Mouse (Mus musculus) E14TG2a.4 (cell line): ENCODE data around the gene Plk5.
A peak's percentile ranks its signal among the peaks of the same experiment; 100 is the strongest.

ENCODE experiments used
- H3K27me3 ChIP-seq: 2 replicates; pipeline ENCODE4 v1.6.1; 2014; ENCODE audit warnings: low read length, control low read depth; ENCODE audit not compliant: insufficient read depth
- H3K36me3 ChIP-seq: 2 replicates; pipeline ENCODE4 v1.6.1; 2014; ENCODE audit warnings: low read length, control low read depth; ENCODE audit not compliant: insufficient read depth
- H3K4me1 ChIP-seq: replicated peaks from 2 replicates; pipeline ENCODE4 v1.6.1; 2014; ENCODE audit warnings: low read depth, low read length, control low read depth
- H3K4me3 ChIP-seq: replicated peaks from 2 replicates; pipeline ENCODE4 v1.5.1; 2014; ENCODE audit warnings: mild to moderate bottlenecking, low read length
- H3K9me3 ChIP-seq: 2 replicates; pipeline ENCODE4 v1.6.1; 2014; ENCODE audit warnings: low read length, control low read depth
- CTCF ChIP-seq: conservative IDR thresholded peaks from 2 replicates; pipeline ENCODE4 v1.5.1; 2014; ENCODE audit warnings: low read length
- NANOG ChIP-seq: IDR thresholded peaks from 2 replicates; pipeline ENCODE4 v1.6.1; 2014; ENCODE audit warnings: borderline replicate concordance, low read length, mixed read lengths
- POU5F1 ChIP-seq: IDR thresholded peaks from 2 replicates; pipeline ENCODE4 v1.6.1; 2014; ENCODE audit warnings: low read length, borderline replicate concordance

Gene Plk5

GRCm38 (mm10) chr10:80356001-80356682 lies at the start of gene Plk5:
TSS of gene Plk5 (plus strand) at chr10:80356459.
- TF ChIP-seq NANOG (no peak), POU5F1 (no peak), CTCF (no peak)
- Histone ChIP-seq H3K9me3 (no peaks in the 10 kb centered on the region), H3K4me3 (peak within 1 kb of the TSS; percentile 85), H3K27me3 (peaks cover 86% of the 10 kb centered on the region), H3K4me1 (peaks cover 60% of the 10 kb centered on the region), H3K36me3 (no peaks in the 10 kb centered on the region)

DNA sequence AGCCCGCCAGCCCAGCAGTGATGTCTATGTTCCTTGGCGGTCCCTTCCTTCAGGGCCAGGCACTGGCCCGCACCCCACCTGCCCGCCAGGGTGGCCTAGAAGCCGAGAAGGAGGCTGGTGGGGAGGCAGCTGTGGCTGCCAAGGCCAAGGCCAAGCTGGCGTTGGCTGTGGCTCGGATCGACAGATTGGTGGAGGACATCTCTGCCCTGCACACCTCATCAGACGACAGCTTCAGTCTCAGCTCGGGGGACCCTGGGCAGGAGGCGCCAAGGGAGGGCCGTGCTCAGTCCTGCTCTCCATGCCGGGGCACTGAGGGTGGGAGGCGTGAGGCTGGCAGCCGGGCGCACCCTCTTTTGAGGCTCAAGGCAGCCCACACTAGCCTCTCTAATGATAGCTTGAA lies 44.7 kb upstream of the Plk5 start:
- no peaks in the 10 kb centered on the region for H3K9me3 ChIP-seq
- H3K4me1 ChIP-seq = peaks cover 70% of the 10 kb centered on the region
- no peaks in the 10 kb centered on the region for H3K36me3 ChIP-seq
- TF ChIP-seq POU5F1 (no peak), NANOG (no peak), CTCF (no peak)
- H3K4me3 ChIP-seq = peak overlapping the region; percentile 77
- peaks cover 91% of the 10 kb centered on the region for H3K27me3 ChIP-seq

DNA sequence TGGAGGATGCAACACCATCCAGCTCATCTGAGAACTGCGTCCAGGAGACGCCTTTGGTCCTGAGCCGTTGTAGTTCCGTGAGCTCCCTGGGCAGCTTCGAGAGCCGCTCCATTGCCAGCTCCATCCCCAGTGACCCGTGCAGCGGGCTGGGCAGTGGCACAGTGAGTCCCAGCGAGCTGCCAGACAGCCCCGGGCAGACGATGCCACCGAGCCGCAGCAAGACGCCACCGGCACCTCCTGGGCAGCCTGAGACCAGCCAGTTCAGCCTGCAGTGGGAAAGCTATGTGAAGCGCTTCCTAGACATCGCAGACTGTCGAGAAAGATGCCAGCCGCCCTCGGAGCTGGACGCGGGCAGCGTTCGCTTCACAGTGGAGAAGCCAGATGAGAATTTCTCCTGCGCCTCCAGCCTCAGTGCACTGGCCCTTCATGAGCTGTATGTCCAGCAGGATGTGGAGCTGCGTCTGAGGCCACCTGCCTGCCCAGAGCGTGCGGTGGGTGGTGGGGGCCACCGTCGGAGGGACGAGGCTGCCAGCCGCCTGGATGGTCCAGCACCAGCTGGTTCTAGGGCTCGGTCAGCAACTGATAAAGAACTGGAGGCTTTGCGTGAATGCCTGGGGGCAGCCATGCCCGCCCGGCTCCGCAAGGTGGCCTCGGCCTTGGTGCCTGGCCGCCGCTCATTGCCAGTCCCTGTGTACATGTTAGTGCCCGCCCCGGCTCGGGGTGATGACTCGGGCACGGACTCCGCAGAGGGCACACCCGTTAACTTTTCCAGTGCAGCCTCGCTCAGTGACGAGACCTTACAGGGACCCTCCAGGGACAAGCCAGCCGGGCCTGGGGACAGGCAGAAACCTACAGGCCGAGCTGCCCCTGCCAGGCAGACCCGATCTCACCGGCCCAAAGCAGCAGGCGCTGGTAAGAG lies 43.4 kb upstream of the Plk5 start:
- Histone ChIP-seq H3K4me1 (peaks cover 77% of the 10 kb centered on the region), H3K27me3 (peaks cover 78% of the 10 kb centered on the region), H3K36me3 (peaks cover 7% of the 10 kb centered on the region), H3K9me3 (no peaks in the 10 kb centered on the region), H3K4me3 (peak overlapping the region; percentile 77)
- TF ChIP-seq POU5F1 (no peak), CTCF (no peak), NANOG (no peak)

DNA sequence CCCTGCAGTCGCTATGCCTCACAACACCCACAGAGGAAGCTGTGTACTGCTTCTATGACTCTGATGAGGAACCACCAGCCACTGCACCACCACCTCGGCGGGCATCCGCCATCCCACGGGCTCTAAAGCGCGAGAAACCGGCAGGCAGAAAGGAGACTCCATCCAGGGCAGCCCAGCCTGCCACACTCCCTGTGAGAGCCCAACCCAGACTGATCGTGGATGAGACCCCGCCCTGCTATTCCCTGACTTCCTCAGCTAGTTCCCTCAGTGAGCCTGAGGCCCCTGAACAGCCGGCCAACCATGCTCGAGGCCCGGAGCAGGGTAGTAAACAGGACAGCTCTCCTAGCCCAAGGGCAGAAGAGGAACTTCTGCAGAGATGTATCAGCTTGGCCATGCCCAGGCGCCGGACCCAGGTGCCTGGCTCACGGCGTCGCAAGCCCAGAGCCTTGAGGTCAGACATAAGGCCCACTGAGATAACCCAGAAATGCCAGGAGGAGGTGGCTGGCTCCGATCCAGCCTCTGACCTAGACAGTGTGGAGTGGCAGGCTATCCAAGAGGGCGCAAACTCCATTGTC lies 42.5 kb upstream of the Plk5 start:
- Histone ChIP-seq H3K27me3 (peaks cover 75% of the 10 kb centered on the region), H3K4me1 (peaks cover 84% of the 10 kb centered on the region), H3K36me3 (peaks cover 16% of the 10 kb centered on the region), H3K4me3 (peak overlapping the region; percentile 77), H3K9me3 (no peaks in the 10 kb centered on the region)
- TF ChIP-seq NANOG (no peak), CTCF (no peak), POU5F1 (no peak)

- H3K4me3 ChIP-seq = peak overlapping the region; percentile 77
- peaks cover 92% of the 10 kb centered on the region for H3K4me1 ChIP-seq
- H3K36me3 ChIP-seq = peaks cover 24% of the 10 kb centered on the region
- no peaks in the 10 kb centered on the region for H3K9me3 ChIP-seq
- no peak for TF ChIP-seq POU5F1
- TF ChIP-seq CTCF = no peak
- TF ChIP-seq NANOG = no peak
- H3K27me3 ChIP-seq = peaks cover 67% of the 10 kb centered on the region
Observed at GRCm38 (mm10) chr10:80314494-80315001, 41.7 kb upstream of the Plk5 start.

DNA sequence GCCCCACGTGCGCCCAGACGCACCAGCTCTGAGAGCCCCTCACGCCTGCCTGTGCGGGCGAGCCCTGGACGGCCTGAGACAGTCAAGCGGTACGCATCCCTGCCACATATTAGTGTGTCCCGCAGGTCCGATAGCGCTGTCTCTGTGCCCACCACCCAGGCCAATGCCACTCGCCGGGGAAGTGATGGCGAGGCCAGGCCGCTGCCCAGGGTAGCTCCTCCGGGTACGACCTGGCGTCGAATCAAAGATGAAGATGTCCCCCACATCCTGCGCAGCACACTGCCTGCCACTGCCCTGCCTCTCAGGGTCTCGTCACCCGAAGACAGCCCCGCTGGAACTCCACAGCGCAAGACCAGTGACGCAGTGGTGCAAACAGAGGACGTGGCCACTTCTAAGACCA lies 40.9 kb upstream of the Plk5 start:
- H3K9me3 ChIP-seq = no peaks in the 10 kb centered on the region
- H3K27me3 ChIP-seq = peaks cover 62% of the 10 kb centered on the region
- H3K4me3 ChIP-seq = peak overlapping the region; percentile 77
- H3K36me3 ChIP-seq = peaks cover 25% of the 10 kb centered on the region
- no peak for TF ChIP-seq NANOG
- H3K4me1 ChIP-seq = peaks cover 92% of the 10 kb centered on the region

DNA sequence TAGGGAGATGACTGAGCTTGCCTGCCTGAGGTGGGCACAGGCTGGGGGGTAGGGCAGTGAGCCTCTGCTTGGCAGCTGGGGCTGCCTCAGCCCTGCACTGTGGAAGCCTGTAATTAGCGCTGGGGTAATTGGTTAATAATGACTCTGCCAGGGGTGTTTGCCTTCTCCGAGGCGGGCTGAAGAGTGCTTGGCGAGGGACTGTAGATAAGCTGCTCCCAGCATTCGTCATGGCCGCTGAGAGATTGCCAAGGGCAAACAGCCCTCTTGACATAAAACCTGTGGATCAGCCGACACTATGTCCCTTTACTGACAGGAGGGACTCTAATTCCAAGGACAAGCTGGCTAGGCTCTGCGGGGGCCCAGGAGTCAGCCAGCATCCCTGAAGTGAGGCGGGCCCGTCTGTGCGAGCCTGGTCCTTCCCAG lies 39.9 kb upstream of the Plk5 start:
- no peaks in the 10 kb centered on the region for H3K9me3 ChIP-seq
- peaks cover 92% of the 10 kb centered on the region for H3K4me1 ChIP-seq
- 0 out of 2 replicates have a peak overlapping the region, but pooled peaks have one; percentile 77 for H3K4me3 ChIP-seq
- H3K27me3 ChIP-seq = peaks cover 51% of the 10 kb centered on the region
- peaks cover 25% of the 10 kb centered on the region for H3K36me3 ChIP-seq
- no peak for TF ChIP-seq NANOG
- no peak for TF ChIP-seq CTCF
- no peak for TF ChIP-seq POU5F1

GRCm38 (mm10) chr10:80317011-80317410 lies 39.2 kb upstream of the Plk5 start:
- H3K4me1 ChIP-seq = peaks cover 91% of the 10 kb centered on the region
- peaks cover 47% of the 10 kb centered on the region for H3K27me3 ChIP-seq
- no peak overlapping the region for H3K4me3 ChIP-seq
- peaks cover 25% of the 10 kb centered on the region for H3K36me3 ChIP-seq
- TF ChIP-seq CTCF = no peak
- no peak for TF ChIP-seq POU5F1
- TF ChIP-seq NANOG = no peak
- H3K9me3 ChIP-seq = no peaks in the 10 kb centered on the region
